Mouse (Mus musculus) heart, adult 2 months (tissue): Measurements from ENCODE around the gene Efhc1. TPM values are rescaled to one million over a fixed set of nuclear protein-coding genes. Genes with fewer than 3 reads are reported as not detected.
A peak's percentile ranks its signal among the peaks of the same experiment; 100 is the strongest.

Experiments
- DNase-seq, 2 experiments: peaks; one replicate each; pipeline ENCODE4 v3.0.0; 2021
- H3K27ac ChIP-seq: fragments of 200-600 bp; 2 replicates; pipeline ENCODE4 v1.8.1; 2022
- H3K27me3 ChIP-seq: fragments of 200-500 bp; 2 replicates; pipeline ENCODE4 v1.6.1; 2012; ENCODE audit warnings: mild to moderate bottlenecking, low read length, inconsistent platforms, mixed read lengths; ENCODE audit not compliant: control insufficient read depth, insufficient read depth
- H3K36me3 ChIP-seq: fragments of 200-500 bp; 2 replicates; pipeline ENCODE4 v1.6.1; 2012; ENCODE audit warnings: low read length, inconsistent platforms; ENCODE audit not compliant: control insufficient read depth, insufficient read depth
- H3K4me1 ChIP-seq: fragments of 200-500 bp; 2 replicates; pipeline ENCODE4 v1.6.1; 2011; ENCODE audit warnings: low read length; ENCODE audit not compliant: control insufficient read depth, insufficient read depth
- H3K4me3 ChIP-seq: fragments of 200-600 bp; 2 replicates; pipeline ENCODE4 v1.8.1; 2022
- H3K79me2 ChIP-seq: fragments of 200-500 bp; replicated peaks from 2 replicates; pipeline ENCODE4 v1.6.1; 2012; ENCODE audit warnings: mild to moderate bottlenecking, inconsistent platforms, low read length, moderate library complexity, mixed read lengths; ENCODE audit not compliant: control insufficient read depth, insufficient read depth
- H3K9ac ChIP-seq: fragments of 200-500 bp; 2 replicates; pipeline ENCODE4 v1.6.1; 2012; ENCODE audit warnings: low read depth, mild to moderate bottlenecking, control low read depth, inconsistent platforms, low read length, mixed read lengths
- CTCF ChIP-seq: fragments of 200-600 bp; IDR thresholded peaks from 2 replicates; pipeline ENCODE4 v1.8.1; 2022; ENCODE audit warnings: antibody characterized with exemption, mild to moderate bottlenecking, moderate library complexity
- EP300 ChIP-seq: fragments of 200-500 bp; IDR thresholded peaks from 2 replicates; pipeline ENCODE4 v1.6.1; 2011; ENCODE audit warnings: low read depth, low read length, control low read depth; ENCODE audit not compliant: insufficient read depth
- POLR2A ChIP-seq: fragments of 200-500 bp; IDR thresholded peaks from 2 replicates; pipeline ENCODE4 v1.6.1; 2011; ENCODE audit warnings: mild to moderate bottlenecking, low read depth, low read length, control low read depth; ENCODE audit not compliant: insufficient read depth
- WGBS: fragments of 180-500 bp; shearing (Covaris S2); methylation state at CpG from one replicate; pipeline ENCODE4 v1.1.7; 2018; 5-methylcytosine and 5-hydroxymethylcytosine counted together
- intact Hi-C: fragments of 180-260 bp; cut with DNase I; formaldehyde crosslinking; loops from one replicate; pipeline ENCODE4 v1.15.1; 2025
- polyA plus RNA-seq: library from polyadenylated mRNA; depleted of rRNA; stranded (reverse); fragments of >200 nt; gene quantifications from 2 replicates; pipeline ENCODE4 v1.2.3, GENCODE M21; 2012; rRNA removed
- total RNA-seq, 2 experiments: library from RNA; stranded (reverse); gene quantifications; 2 replicates each; pipeline ENCODE4 v1.2.3; 2021

The Efhc1 gene
- total and polyA plus RNA-seq, 3 experiments, result 0.41 to 1.8 (median 0.63) TPM

DNA sequence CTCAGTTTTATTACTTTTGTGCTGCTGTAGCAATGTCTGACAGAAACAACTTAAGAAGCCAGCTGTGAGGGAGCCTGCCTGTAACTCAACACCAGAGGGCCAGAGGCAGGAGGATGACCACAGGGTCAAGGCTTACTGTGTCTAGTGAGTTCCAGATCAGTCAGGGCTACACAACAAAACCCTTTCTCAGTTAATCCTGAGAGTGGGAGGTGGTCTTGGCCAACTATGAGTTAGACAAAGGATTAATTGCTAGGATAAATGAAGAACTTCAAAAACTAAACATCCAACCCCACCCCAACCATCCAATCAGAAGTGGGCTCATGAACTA lies 82.3 kb downstream of the Efhc1 start:
- Histone ChIP-seq H3K79me2 (no peaks in the 10 kb centered on the region), H3K36me3 (no peaks in the 10 kb centered on the region), H3K4me1 (no peaks in the 10 kb centered on the region), H3K9ac (no peak overlapping the region), H3K27ac (no peak overlapping the region), H3K27me3 (no peaks in the 10 kb centered on the region), H3K4me3 (no peak overlapping the region)
- TF ChIP-seq POLR2A, result no peak
- no peak for TF ChIP-seq EP300
- no peak for TF ChIP-seq CTCF
- intact Hi-C loops, result no loop called here
- DNase-seq, result peak in 1 of 2 experiments; percentile 9

DNA sequence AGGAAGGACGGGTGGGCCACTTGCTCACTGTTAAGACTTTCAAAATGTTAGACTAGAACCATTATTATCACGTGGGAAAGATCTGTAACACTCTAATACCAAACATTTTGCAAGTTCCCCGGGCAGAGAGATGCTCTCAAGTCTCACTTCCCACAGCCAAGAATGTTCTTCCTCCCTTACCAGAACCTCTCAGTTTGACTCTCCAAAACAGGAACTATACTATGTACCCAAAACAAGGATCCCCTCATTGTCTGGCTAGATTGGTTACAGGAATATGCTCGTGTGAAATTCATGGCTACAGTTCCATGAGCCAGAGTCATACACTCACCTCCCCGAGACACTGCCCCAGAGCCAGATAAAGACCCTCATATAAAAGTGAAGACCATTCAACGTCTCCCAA lies 84.5 kb downstream of the Efhc1 start:
- Histone ChIP-seq H3K36me3 (no peaks in the 10 kb centered on the region), H3K9ac (no peak overlapping the region), H3K4me1 (no peaks in the 10 kb centered on the region; the same call in 1 of the 2 replicates), H3K4me3 (no peak overlapping the region), H3K79me2 (no peaks in the 10 kb centered on the region), H3K27ac (no peak overlapping the region), H3K27me3 (no peaks in the 10 kb centered on the region)
- TF ChIP-seq POLR2A (no peak), EP300 (no peak), CTCF (no peak)
- WGBS, result 73% methylated on average over 6 of the region's 6 CpGs
- intact Hi-C loops, result loop anchor here (2.0 kb wide), 1 partner anchor 15 kb away; no protein-coding TSS in a partner anchor
- DNase-seq, result peak in 1 of 2 experiments; percentile 10

DNA sequence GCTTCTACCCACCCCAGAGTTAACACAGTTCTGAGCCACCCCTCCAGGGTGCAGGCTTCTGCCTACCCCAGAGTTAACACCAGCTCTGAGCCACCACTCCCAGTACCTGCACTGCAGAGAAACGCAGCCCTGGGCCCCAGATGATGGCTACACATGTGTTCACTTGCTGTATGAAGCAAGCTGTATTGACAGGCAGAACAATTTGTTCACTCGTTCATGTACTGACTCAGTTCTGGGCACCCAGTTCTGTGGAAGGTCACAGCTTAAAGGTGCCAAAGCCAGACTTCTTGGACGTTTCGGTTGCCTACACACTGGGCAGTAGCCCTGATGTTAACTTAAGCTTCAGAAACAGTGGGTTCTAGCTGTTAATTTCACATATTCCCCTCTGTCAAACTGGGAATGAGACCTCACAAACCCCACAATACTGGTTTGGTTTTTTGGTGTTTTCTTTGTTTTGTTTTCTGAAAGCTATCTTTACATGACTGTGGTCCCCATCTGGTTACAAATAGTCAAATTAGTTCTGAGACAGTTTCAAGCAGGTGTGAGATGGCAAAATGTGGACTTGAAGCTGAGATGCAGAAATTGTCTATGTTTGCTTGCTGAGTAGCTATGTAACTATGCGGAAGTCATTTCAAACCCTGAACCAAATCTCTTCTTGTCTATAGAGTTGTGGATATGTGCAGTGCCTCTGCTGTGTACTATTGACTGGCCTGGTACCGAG lies 86.6 kb downstream of the Efhc1 start:
- no peaks in the 10 kb centered on the region for H3K27me3 ChIP-seq
- no peak overlapping the region for H3K4me3 ChIP-seq
- 86% methylated on average over 6 of the region's 6 CpGs for WGBS
- intact Hi-C loops, result loop anchor here (2.0 kb wide), 1 partner anchor 13 kb away; no protein-coding TSS in a partner anchor
- no peak for TF ChIP-seq POLR2A
- TF ChIP-seq EP300, result no peak
- TF ChIP-seq CTCF, result no peak
- H3K36me3 ChIP-seq, result no peaks in the 10 kb centered on the region
- DNase-seq, result no peak
- peaks cover 1% of the 10 kb centered on the region; the same call in 1 of the 2 replicates for H3K4me1 ChIP-seq
- H3K27ac ChIP-seq, result no peak overlapping the region
- no peak overlapping the region for H3K9ac ChIP-seq
- no peaks in the 10 kb centered on the region for H3K79me2 ChIP-seq

DNA sequence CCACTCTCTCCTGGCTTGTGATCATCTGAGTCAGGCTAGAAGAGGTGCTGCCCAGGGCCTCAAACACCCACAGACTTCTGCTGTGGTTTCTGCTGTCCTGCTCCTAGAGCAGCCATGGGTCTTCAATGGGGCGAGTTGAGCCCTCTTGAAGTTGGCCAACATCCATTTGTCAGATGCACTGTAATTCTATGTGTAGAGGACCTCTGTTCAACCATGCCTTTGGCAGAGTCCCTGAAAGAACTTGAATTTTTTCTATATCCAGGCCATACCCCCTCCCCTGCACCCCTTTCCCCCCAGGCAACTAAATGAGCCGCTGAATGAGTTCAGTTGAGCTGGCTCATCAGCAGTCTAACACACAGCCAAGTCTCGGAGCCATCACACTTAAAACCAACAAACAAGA lies 88.1 kb downstream of the Efhc1 start:
- no peak overlapping the region for H3K9ac ChIP-seq
- DNase-seq, result no peak
- intact Hi-C loops, result no loop called here
- H3K27ac ChIP-seq, result no peak overlapping the region
- H3K4me1 ChIP-seq, result peaks cover 1% of the 10 kb centered on the region; the same call in 1 of the 2 replicates
- H3K36me3 ChIP-seq, result no peaks in the 10 kb centered on the region
- TF ChIP-seq CTCF (no peak), POLR2A (no peak), EP300 (no peak)
- no peaks in the 10 kb centered on the region for H3K27me3 ChIP-seq
- H3K4me3 ChIP-seq, result no peak overlapping the region
- WGBS, result 96% methylated on average over 3 of the region's 3 CpGs
- H3K79me2 ChIP-seq, result no peaks in the 10 kb centered on the region

DNA sequence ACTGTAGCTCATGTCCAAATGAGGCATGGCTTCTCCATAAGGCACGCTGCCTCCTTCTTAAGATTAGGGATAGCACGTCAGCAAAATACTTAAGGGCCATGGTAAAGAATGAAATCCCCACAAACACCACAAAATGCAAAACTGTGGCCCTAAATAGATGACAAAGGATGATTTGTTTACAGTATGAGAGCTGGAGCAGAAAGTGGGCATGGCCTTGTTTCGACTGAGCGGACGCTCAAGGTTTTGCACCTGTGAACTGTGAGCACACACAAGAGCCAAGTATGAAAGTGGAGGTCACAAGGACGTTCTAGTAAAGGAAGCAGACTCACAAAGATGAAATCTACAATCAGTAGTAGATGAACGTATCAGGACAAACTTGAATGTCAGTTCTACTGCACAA lies 88.7 kb downstream of the Efhc1 start:
- Histone ChIP-seq H3K9ac (no peak overlapping the region), H3K4me3 (no peak overlapping the region), H3K27me3 (no peaks in the 10 kb centered on the region), H3K79me2 (no peaks in the 10 kb centered on the region), H3K36me3 (no peaks in the 10 kb centered on the region), H3K27ac (no peak overlapping the region), H3K4me1 (peaks cover 1% of the 10 kb centered on the region; the same call in 1 of the 2 replicates)
- no peak for DNase-seq
- 89% methylated on average over 7 of the region's 7 CpGs for WGBS
- TF ChIP-seq CTCF (no peak), POLR2A (no peak), EP300 (no peak)
- intact Hi-C loops, result no loop called here

Other genes starting within 250 kb of the Efhc1 start
- not detected for gene Il17a, start 220.7 kb upstream of the Efhc1 start, total RNA-seq
- not detected in 2 replicates for gene Il17a, start 220.7 kb upstream of the Efhc1 start, polyA plus RNA-seq
- gene Il17f, start 161.0 kb upstream of the Efhc1 start, total RNA-seq, result not detected
- not detected in 2 replicates for gene Il17f, start 161.0 kb upstream of the Efhc1 start, polyA plus RNA-seq
- gene Mcm3, start 131.3 kb upstream of the Efhc1 start, total RNA-seq, result 1 to 10 TPM; 4.3 to 5.4 TPM
- gene Mcm3, start 131.3 kb upstream of the Efhc1 start, polyA plus RNA-seq, result 3.5 and 7.5 TPM in 2 replicates
- 1 to 10 TPM; 1.2 to 2.2 TPM for gene Paqr8, start 61.0 kb upstream of the Efhc1 start, total RNA-seq
- gene Paqr8, start 61.0 kb upstream of the Efhc1 start, polyA plus RNA-seq, result 2.0 and 3.2 TPM in 2 replicates
- 1 to 10 TPM; 5.6 to 6.0 TPM for gene Tram2, start 127.6 kb downstream of the Efhc1 start, total RNA-seq
- gene Tram2, start 127.6 kb downstream of the Efhc1 start, polyA plus RNA-seq, result 4.6 and 7.1 TPM in 2 replicates